Mouse (Mus musculus) ES-Bruce4 (cell line): Measurements from ENCODE around the gene Zbtb25. TPM values are rescaled to one million over a fixed set of nuclear protein-coding genes. Genes with fewer than 3 reads are reported as not detected.

ENCODE experiments used
- H3K27ac ChIP-seq: 2 replicates; pipeline ENCODE4 v1.5.1; 2012; ENCODE audit warnings: low read length, inconsistent platforms; ENCODE audit not compliant: insufficient read depth
- H3K27me3 ChIP-seq: 2 replicates; pipeline ENCODE4 v1.6.1; 2012; ENCODE audit warnings: mild to moderate bottlenecking, low read length, inconsistent platforms; ENCODE audit not compliant: control insufficient read depth, poor library complexity, insufficient read depth, severe bottlenecking
- H3K36me3 ChIP-seq: 2 replicates; pipeline ENCODE4 v1.6.1; 2012; ENCODE audit warnings: inconsistent platforms, mild to moderate bottlenecking, low read length, moderate library complexity; ENCODE audit not compliant: control insufficient read depth, poor library complexity, insufficient read depth, severe bottlenecking
- H3K4me1 ChIP-seq: one replicate; pipeline ENCODE4 v1.8.1; 2011; ENCODE audit warnings: low read length; ENCODE audit not compliant: control insufficient read depth, insufficient read depth
- H3K4me3 ChIP-seq: 2 replicates; pipeline ENCODE4 v1.5.1; 2011; ENCODE audit warnings: low read depth, mild to moderate bottlenecking, low read length
- H3K9ac ChIP-seq: 2 replicates; pipeline ENCODE4 v1.6.1; 2012; ENCODE audit warnings: low read depth, mild to moderate bottlenecking, inconsistent platforms; ENCODE audit not compliant: poor library complexity, severe bottlenecking
- H3K9me3 ChIP-seq: replicated peaks from 2 replicates; pipeline ENCODE4 v1.6.1; 2012; ENCODE audit warnings: mild to moderate bottlenecking, low read length, inconsistent platforms; ENCODE audit not compliant: control insufficient read depth, poor library complexity, insufficient read depth, severe bottlenecking
- CTCF ChIP-seq: IDR thresholded peaks from one replicate; pipeline ENCODE4 v1.8.1; 2011; ENCODE audit warnings: low read depth, low read length
- EP300 ChIP-seq: IDR thresholded peaks from 2 replicates; pipeline ENCODE4 v1.6.1; 2011; ENCODE audit warnings: low read depth, low read length; ENCODE audit not compliant: insufficient read depth
- POLR2A ChIP-seq: IDR thresholded peaks from one replicate; pipeline ENCODE4 v1.8.1; 2011; ENCODE audit warnings: low read length; ENCODE audit not compliant: insufficient read depth
- polyA plus RNA-seq: library from polyadenylated mRNA; stranded (reverse); fragments of >200 nt; gene quantifications from 2 replicates; pipeline ENCODE4 v1.2.4, GENCODE M21; 2011; ENCODE audit warnings: low read depth; ENCODE audit not compliant: missing spikeins, insufficient read depth, insufficient read length

The Zbtb25 gene
- polyA plus RNA-seq, 1 experiment, result 30.8 TPM

DNA sequence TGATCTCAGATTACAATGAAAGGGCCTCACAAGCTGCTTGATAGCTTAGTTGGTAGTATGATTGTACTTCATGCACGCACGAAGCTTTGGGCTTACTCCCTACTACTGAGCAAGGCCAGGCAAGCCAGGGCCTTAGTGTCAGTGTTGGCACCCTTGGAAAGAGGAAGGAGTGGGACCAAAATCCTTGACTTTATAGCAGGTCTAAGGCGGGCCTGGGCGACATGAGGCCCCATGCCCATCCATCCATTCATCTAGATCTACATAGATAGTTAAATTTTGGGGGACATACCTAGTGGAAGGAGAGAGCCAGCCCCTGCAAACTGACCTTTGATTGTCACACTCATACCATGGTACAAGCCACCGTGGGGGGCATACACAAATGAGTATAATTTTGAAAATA is 61.0 kb downstream of the Zbtb25 start:
- Histone ChIP-seq H3K9ac (no peak overlapping the region), H3K36me3 (peaks cover 77% of the 10 kb centered on the region)
- TF ChIP-seq POLR2A (no peak), EP300 (no peak), CTCF (no peak)

DNA sequence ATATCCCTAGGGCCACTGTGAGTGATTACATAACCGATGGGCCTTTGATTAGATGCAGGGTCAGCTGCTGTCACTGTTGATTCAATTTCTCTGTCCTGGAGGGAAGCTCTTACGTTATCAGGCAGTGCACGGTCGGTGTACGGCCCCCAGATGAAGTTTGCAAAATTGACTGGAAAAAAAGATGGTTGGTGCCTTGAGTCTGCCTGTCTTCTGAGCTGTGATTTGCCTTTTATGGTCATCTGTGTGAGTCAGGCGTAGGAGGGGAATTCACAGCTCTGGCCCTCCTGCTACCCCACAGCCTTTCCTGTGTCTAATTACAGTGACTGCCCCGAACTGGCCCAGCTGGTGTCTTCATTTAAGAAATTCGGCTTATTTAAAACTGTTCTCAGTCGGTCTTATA is 61.4 kb downstream of the Zbtb25 start:
- H3K9ac ChIP-seq, result no peak overlapping the region
- no peak overlapping the region for H3K4me3 ChIP-seq
- H3K36me3 ChIP-seq, result peaks cover 77% of the 10 kb centered on the region
- no peak for TF ChIP-seq EP300
- no peak for TF ChIP-seq CTCF
- TF ChIP-seq POLR2A, result no peak
- no peaks in the 10 kb centered on the region for H3K27me3 ChIP-seq
- no peak overlapping the region for H3K27ac ChIP-seq
- H3K4me1 ChIP-seq, result peaks cover 3% of the 10 kb centered on the region
- H3K9me3 ChIP-seq, result no peaks in the 10 kb centered on the region

More for the DNA sequence above, 61.0 kb downstream of the Zbtb25 start:
- no peak overlapping the region for H3K27ac ChIP-seq
- H3K4me3 ChIP-seq, result no peak overlapping the region
- no peaks in the 10 kb centered on the region for H3K27me3 ChIP-seq
- no peaks in the 10 kb centered on the region for H3K9me3 ChIP-seq
- peaks cover 3% of the 10 kb centered on the region for H3K4me1 ChIP-seq

DNA sequence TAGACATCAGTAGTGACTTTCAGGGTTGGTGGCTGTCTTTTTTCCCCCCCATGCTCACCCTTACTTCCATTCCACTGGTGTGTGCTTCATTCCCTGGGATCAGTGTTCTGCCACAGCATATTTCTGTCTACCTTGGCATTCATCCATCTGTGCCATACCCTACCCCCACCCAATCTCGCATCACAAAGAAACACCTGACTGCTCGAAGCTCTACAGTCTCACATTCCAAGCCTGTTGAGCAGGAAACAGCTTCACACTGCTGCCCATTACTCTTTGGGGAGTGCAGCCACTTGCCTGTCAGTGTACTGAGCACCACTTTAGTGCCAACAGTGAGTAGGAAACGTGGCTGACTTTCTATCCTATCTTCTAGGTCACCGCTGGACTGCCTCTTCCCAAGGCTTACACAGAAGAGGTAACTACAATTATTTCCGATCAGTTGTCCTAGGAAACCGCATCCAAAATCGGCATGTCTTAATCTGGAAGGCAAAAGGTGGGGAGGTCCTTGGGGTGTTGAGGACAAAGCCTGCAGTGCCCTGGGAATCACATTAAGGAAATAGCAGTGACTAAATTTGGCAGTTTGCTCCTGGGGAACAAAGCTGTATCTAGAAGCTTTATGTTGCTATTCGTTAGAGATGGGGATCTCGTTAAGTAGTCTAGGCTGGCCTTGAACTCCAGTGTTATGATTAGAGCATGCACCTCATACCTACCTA is 62.4 kb downstream of the Zbtb25 start:
- Histone ChIP-seq H3K4me1 (peaks cover 3% of the 10 kb centered on the region), H3K9me3 (no peaks in the 10 kb centered on the region), H3K27ac (no peak overlapping the region), H3K9ac (no peak overlapping the region), H3K27me3 (no peaks in the 10 kb centered on the region), H3K4me3 (no peak overlapping the region), H3K36me3 (peaks cover 78% of the 10 kb centered on the region)
- no peak for TF ChIP-seq CTCF
- no peak for TF ChIP-seq POLR2A
- TF ChIP-seq EP300, result no peak

DNA sequence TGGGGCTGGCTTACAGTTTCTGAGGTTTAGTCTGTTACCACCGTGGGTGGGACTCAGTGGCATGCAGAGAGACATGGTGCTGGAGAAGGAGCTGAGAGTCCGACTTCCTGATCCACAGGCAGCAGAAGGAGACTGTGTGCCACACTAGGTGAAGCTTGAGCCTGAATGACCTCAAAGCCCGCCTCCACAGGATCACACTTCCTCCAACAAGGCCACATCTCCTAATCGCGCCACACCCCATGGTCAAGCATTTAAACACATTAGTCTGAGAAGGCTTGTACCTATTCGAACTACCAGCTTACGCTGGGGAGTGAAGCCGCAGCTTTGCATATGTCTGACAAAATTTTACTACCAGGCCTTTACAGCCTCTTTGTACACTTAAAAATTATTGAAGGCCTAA is 64.3 kb downstream of the Zbtb25 start:
- Histone ChIP-seq H3K27ac (no peak overlapping the region), H3K9ac (no peak overlapping the region), H3K4me1 (peaks cover 3% of the 10 kb centered on the region), H3K4me3 (no peak overlapping the region), H3K27me3 (no peaks in the 10 kb centered on the region), H3K36me3 (peaks cover 79% of the 10 kb centered on the region), H3K9me3 (no peaks in the 10 kb centered on the region)
- TF ChIP-seq EP300, result no peak
- no peak for TF ChIP-seq POLR2A
- TF ChIP-seq CTCF, result no peak

DNA sequence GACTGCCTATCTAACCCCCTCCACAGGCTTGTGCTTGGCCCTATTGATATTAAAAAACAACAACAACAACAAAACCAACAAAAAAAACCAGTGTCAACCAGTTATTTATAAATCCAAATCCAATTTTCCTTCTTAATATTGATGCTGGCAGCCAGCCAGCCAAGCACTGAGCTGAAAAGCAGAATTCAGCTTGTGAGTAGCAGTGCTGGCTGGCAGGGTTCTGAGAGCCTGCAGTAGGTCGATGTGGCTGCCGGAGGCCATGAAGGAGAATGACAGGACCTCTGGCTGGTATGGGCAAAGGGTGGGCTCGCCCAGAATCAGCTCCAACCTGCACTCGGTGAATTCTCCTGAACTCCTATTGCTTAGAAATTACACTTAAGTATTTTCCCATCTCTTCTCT is 65.2 kb downstream of the Zbtb25 start:
- Histone ChIP-seq H3K9me3 (no peaks in the 10 kb centered on the region), H3K36me3 (peaks cover 81% of the 10 kb centered on the region), H3K4me1 (peaks cover 3% of the 10 kb centered on the region), H3K4me3 (no peak overlapping the region), H3K9ac (no peak overlapping the region), H3K27ac (no peak overlapping the region), H3K27me3 (no peaks in the 10 kb centered on the region)
- TF ChIP-seq EP300 (no peak), POLR2A (no peak), CTCF (no peak)

DNA sequence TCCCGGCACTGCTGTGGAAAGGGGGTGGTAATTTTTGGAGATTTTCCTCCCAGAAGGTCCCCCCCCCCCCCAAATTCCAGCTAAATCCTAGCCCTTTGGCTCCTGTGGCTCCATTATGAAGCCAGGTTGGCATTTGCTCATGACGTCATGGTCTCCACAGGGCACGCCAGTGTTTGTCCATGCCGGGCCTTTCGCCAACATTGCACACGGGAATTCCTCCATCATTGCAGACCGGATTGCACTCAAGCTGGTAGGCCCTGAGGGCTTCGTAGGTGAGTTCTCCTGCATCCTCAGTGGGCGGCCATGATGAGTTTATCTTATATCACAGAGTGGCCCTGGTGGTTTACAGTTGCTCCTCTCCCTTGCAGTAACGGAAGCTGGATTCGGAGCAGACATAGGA is 65.9 kb downstream of the Zbtb25 start:
- Histone ChIP-seq H3K36me3 (peaks cover 83% of the 10 kb centered on the region), H3K27me3 (no peaks in the 10 kb centered on the region), H3K4me3 (no peak overlapping the region), H3K4me1 (peaks cover 3% of the 10 kb centered on the region), H3K27ac (no peak overlapping the region), H3K9ac (no peak overlapping the region), H3K9me3 (no peaks in the 10 kb centered on the region)
- TF ChIP-seq CTCF (no peak), EP300 (no peak), POLR2A (no peak)
